Mouse (Mus musculus) ES-Bruce4 (cell line): ENCODE data around the gene Cdk12. TPM values are rescaled to one million over a fixed set of nuclear protein-coding genes. Genes with fewer than 3 reads are reported as not detected.

ENCODE experiments used
- H3K27ac ChIP-seq: 2 replicates; pipeline ENCODE4 v1.5.1; 2012; ENCODE audit warnings: low read length, inconsistent platforms; ENCODE audit not compliant: insufficient read depth
- H3K27me3 ChIP-seq: 2 replicates; pipeline ENCODE4 v1.6.1; 2012; ENCODE audit warnings: mild to moderate bottlenecking, low read length, inconsistent platforms; ENCODE audit not compliant: control insufficient read depth, poor library complexity, insufficient read depth, severe bottlenecking
- H3K36me3 ChIP-seq: 2 replicates; pipeline ENCODE4 v1.6.1; 2012; ENCODE audit warnings: inconsistent platforms, mild to moderate bottlenecking, low read length, moderate library complexity; ENCODE audit not compliant: control insufficient read depth, poor library complexity, insufficient read depth, severe bottlenecking
- H3K4me1 ChIP-seq: one replicate; pipeline ENCODE4 v1.8.1; 2011; ENCODE audit warnings: low read length; ENCODE audit not compliant: control insufficient read depth, insufficient read depth
- H3K4me3 ChIP-seq: 2 replicates; pipeline ENCODE4 v1.5.1; 2011; ENCODE audit warnings: low read depth, mild to moderate bottlenecking, low read length
- H3K9ac ChIP-seq: 2 replicates; pipeline ENCODE4 v1.6.1; 2012; ENCODE audit warnings: low read depth, mild to moderate bottlenecking, inconsistent platforms; ENCODE audit not compliant: poor library complexity, severe bottlenecking
- H3K9me3 ChIP-seq: replicated peaks from 2 replicates; pipeline ENCODE4 v1.6.1; 2012; ENCODE audit warnings: mild to moderate bottlenecking, low read length, inconsistent platforms; ENCODE audit not compliant: control insufficient read depth, poor library complexity, insufficient read depth, severe bottlenecking
- CTCF ChIP-seq: IDR thresholded peaks from one replicate; pipeline ENCODE4 v1.8.1; 2011; ENCODE audit warnings: low read depth, low read length
- EP300 ChIP-seq: IDR thresholded peaks from 2 replicates; pipeline ENCODE4 v1.6.1; 2011; ENCODE audit warnings: low read depth, low read length; ENCODE audit not compliant: insufficient read depth
- POLR2A ChIP-seq: IDR thresholded peaks from one replicate; pipeline ENCODE4 v1.8.1; 2011; ENCODE audit warnings: low read length; ENCODE audit not compliant: insufficient read depth
- polyA plus RNA-seq: library from polyadenylated mRNA; stranded (reverse); fragments of >200 nt; gene quantifications from 2 replicates; pipeline ENCODE4 v1.2.4, GENCODE M21; 2011; ENCODE audit warnings: low read depth; ENCODE audit not compliant: missing spikeins, insufficient read depth, insufficient read length

Cdk12 gene
- polyA plus RNA-seq, 1 experiment, result 52.5 TPM

DNA sequence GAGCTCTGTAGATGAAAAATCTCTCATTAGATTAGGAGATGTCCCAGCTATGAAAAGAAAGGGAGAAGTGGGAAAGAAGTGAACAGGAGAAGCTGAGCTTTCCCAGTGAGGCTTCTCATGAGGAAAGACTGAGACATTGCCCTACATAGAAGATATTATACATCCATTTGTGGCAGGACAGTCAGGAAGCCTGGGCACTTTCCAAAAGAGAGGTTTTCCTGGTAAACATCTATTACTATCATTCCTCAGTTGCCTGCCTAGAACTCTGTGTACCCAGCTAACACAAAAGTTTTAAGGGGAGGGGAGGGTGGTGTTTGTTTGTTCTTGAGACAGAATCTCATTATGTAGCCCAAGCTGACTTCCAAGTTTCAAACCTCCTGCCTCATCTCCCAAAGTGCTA, 67.6 kb downstream of the Cdk12 start:
- no peaks in the 10 kb centered on the region for H3K4me1 ChIP-seq
- H3K9me3 ChIP-seq, result no peaks in the 10 kb centered on the region
- no peak overlapping the region for H3K4me3 ChIP-seq
- TF ChIP-seq CTCF, result no peak
- no peak for TF ChIP-seq POLR2A
- H3K36me3 ChIP-seq, result peaks cover 34% of the 10 kb centered on the region
- no peak overlapping the region for H3K9ac ChIP-seq
- no peaks in the 10 kb centered on the region for H3K27me3 ChIP-seq
- H3K27ac ChIP-seq, result no peak overlapping the region

GRCm38 (mm10) chr11:98283740-98284139, 80.9 kb downstream of the Cdk12 start:
- TF ChIP-seq EP300, result no peak
- Histone ChIP-seq H3K4me1 (no peaks in the 10 kb centered on the region), H3K9ac (peak overlapping the region; percentile 20), H3K9me3 (no peaks in the 10 kb centered on the region), H3K36me3 (peaks cover 3% of the 10 kb centered on the region; the same call in 1 of the 2 replicates), H3K4me3 (no peak overlapping the region), H3K27me3 (no peaks in the 10 kb centered on the region; the same call in 1 of the 2 replicates), H3K27ac (no peak overlapping the region)

DNA sequence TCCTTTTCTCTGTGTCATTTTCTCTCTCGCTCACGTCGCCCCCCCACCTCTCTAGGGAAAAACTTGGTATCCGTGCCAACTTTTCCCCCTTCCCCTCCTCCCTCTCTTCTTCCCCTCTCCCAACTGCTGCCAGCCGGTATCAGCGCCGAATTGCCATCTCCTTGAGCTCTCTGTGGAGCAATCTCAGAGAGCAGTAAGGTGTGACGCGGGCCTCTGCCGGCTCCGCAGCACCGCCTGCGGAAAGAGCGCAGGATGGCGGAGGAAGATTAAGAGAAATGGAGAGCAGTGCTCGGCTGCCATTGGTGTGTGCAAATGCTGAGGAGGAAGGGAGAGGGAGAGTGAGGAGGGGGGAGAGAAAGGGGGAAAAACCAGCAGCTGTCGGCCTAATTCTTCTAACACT, 81.4 kb downstream of the Cdk12 start:
- Histone ChIP-seq H3K27ac (no peak overlapping the region), H3K9ac (peak overlapping the region; percentile 20), H3K9me3 (no peaks in the 10 kb centered on the region), H3K4me1 (no peaks in the 10 kb centered on the region), H3K36me3 (no peaks in the 10 kb centered on the region), H3K4me3 (peak overlapping the region; percentile 47), H3K27me3 (no peaks in the 10 kb centered on the region; the same call in 1 of the 2 replicates)
- no peak for TF ChIP-seq EP300
- TF ChIP-seq POLR2A, result no peak
- TF ChIP-seq CTCF, result no peak

GRCm38 (mm10) chr11:98285368-98285767, 82.5 kb downstream of the Cdk12 start:
- Histone ChIP-seq H3K4me3 (no peak overlapping the region), H3K27me3 (no peaks in the 10 kb centered on the region; the same call in 1 of the 2 replicates), H3K4me1 (no peaks in the 10 kb centered on the region), H3K27ac (no peak overlapping the region), H3K36me3 (no peaks in the 10 kb centered on the region), H3K9me3 (no peaks in the 10 kb centered on the region), H3K9ac (no peak overlapping the region)
- no peak for TF ChIP-seq POLR2A
- no peak for TF ChIP-seq EP300
- no peak for TF ChIP-seq CTCF

- Histone ChIP-seq H3K36me3 (no peaks in the 10 kb centered on the region), H3K27me3 (no peaks in the 10 kb centered on the region; the same call in 1 of the 2 replicates), H3K9ac (no peak overlapping the region), H3K4me3 (no peak overlapping the region), H3K4me1 (no peaks in the 10 kb centered on the region), H3K27ac (no peak overlapping the region), H3K9me3 (no peaks in the 10 kb centered on the region)
- TF ChIP-seq POLR2A (no peak), CTCF (no peak), EP300 (no peak)
Measured at GRCm38 (mm10) chr11:98287531-98287930, 84.7 kb downstream of the Cdk12 start.

GRCm38 (mm10) chr11:98287961-98288360, 85.1 kb downstream of the Cdk12 start:
- no peak overlapping the region for H3K27ac ChIP-seq
- H3K4me1 ChIP-seq, result no peaks in the 10 kb centered on the region
- no peak for TF ChIP-seq EP300
- TF ChIP-seq CTCF, result no peak
- no peak for TF ChIP-seq POLR2A
- H3K4me3 ChIP-seq, result no peak overlapping the region
- H3K27me3 ChIP-seq, result no peaks in the 10 kb centered on the region; the same call in 1 of the 2 replicates
- no peaks in the 10 kb centered on the region for H3K9me3 ChIP-seq
- no peak overlapping the region for H3K9ac ChIP-seq
- H3K36me3 ChIP-seq, result no peaks in the 10 kb centered on the region
